Mouse (Mus musculus) spleen, postnatal 36 days (tissue): ENCODE measurements at regions not wholly inside any gene's neighbourhood (a gene's known extent, or its start where the extent isn't known, plus 50 kb on each side); places are given as distances from the start of the nearest gene placed in this dataset.

ENCODE experiments used
- DNase-seq, 2 experiments: peaks; one replicate each; pipeline ENCODE4 v3.0.0; 2022; ENCODE audit warnings: low spot score in 2 of 2, mixed read lengths in 1 of 2

DNA sequence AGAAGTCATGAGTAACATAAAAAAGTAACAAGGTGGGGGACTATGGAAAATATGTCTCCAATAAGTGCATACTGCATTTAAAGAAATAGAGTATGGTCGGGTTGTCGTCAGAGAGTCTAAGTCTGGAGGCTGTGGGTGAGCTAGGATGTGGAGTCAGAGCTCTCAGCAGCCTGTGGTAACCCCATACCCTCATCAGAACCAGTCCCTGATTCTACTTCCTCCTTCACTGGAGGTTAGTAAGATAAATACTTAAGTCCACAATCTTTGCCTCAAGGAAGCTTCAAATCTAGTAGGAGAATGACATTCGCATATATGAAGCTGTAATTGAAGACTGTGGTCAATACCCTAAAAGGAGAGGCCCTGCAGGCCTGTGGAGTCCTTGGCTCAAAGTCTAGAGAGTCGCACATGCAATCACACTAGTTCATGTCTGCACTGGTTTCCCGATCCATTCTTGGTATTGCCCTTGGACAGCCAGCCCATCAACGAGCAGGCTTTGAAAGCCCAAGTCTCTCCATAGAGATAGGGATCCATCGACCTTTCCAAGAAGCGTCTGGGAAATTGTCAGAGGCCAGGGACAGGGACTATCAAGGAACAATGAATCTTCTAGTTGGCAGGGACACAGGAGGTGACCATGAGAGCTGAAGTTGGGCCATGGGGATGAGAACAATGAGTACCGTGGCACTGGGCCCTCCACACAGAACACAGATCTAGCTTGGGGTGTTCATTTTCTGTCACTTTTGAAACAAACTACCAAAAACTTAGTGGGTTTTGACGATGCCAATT is 200.3 kb downstream of the Zfp36l1 start:
- DNase-seq, result no peak

DNA sequence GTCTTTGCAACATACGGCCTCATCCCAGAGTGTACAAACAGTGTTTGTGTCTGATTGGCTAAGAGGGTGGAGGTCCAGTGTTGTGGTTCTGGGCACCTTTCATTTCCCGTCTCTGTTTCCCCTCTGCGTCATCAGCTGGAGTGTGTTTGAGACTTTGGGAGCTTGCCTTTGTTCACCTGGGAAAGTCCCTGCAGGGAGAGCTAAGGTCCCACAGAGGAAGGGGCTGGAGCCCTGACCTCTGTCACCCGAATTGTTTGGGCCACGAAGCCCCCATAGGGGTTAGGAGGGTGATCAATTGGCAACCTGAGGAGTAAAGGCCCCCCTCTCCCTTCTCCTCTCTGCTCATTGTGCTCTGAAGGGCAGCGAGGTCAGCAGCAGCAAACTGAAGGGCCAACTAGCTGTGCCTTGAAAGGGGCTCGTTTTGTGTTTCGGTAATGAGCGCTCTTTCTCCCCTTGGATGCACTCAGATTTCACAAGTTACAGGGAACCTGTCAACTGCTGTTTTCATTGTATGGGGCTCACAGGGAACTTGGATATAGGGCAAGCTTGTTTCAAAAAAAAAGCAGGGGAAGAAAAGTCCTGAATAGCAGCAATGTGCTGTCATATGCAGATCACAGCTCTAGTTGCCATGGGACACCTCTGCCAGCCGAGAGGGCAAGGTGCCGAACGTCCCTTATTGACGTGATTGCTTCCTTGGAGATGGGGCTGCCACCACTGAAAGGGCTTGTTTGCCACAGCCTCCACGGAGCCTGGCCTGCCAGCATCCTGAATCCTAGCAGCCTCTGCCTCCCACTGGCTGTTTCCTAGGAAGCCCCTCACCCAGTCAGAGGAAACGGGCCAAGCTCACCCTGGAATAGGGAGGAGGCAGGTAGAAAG is 201.7 kb downstream of the Zfp36l1 start:
- DNase-seq, result no peak

DNA sequence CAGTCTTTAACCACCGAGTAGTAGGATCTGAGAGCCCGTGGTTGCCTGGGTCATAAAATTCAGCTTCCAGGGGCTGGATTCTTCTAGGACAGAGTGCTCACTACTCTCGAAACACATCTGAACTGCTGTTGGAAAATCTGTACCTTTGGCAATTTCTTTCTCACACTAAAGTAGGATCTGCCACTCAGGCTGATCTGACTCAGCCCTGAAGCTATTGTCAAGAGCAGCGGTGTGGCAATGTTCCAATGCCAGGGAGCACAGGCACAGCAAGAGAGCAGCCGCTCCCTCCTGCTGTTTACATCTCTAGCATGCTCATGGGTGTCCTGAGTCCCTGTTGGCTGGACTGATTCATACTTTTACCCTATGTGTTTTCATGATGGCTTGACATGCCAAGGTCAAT is 205.2 kb downstream of the Zfp36l1 start:
- no peak for DNase-seq

DNA sequence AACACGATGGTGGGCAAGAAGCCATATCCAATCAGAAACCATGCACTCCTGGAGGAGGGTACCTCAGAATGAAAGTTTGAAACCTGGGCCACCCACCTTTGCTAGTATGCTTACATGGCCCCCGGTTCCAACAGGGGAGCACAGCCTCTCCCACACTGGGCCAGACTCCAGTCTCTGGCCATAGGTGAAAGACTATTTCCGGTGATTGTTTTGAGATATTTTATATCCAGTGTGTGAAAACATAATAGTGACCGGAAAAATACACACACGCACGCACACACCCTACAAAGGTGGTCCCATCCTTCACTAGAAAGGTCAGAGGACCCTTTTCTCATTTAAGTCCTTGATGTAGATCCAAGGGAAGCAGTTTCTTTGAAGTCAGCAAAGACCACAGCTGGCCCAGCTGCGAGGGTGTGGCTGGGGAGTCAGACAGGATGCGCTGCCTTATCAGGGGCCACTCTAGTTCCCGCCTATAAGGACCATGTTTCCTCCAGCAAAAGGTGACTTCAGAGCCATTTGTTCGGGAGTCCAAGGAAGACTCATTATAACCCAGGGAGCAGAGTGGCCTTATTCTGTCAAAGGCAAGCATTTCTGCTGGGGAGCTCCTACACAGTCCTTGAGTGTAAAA is 206.0 kb downstream of the Zfp36l1 start:
- peak in 1 of 2 experiments; percentile 24 for DNase-seq

GRCm38 (mm10) chr12:79905828-79906737 is 206.7 kb downstream of the Zfp36l1 start:
- no peak for DNase-seq

DNA sequence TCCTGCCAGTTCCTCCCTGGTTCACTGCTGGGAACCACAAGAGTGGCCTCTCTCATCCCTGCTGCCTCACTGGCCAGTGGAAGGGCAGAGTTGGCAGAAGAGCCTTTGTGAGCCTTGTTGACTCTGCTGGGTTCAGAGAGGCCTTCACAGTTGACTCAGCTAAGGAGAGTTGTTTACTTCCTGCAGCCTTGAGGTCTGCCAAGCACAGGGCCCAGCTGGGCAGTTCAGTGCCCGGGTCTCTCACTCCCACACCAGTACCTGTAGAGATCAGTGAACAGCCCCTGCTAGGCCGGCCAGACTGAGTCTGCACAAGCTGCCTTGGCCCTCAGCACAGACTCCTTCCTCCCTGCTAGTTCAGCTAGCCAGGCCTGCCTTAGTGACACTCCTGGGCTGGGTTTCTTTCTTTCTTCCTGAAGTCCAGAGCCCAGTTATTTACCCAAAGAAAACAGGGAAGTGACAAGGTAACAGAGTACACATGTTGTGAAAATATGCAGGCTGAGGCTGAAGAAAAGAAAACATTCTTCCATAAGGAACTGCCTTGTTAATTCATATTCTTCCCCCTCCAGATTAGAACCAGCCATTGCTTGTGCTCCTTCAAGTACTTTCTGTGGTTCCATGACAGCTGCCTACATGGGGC is 207.8 kb downstream of the Zfp36l1 start:
- no peak for DNase-seq

GRCm38 (mm10) chr12:79902761-79903160 is 210.1 kb downstream of the Zfp36l1 start:
- no peak for DNase-seq

- DNase-seq, result no peak
These were observed 210.7 kb downstream of the Zfp36l1 start for GRCm38 (mm10) chr12:79902163-79902562.

DNA sequence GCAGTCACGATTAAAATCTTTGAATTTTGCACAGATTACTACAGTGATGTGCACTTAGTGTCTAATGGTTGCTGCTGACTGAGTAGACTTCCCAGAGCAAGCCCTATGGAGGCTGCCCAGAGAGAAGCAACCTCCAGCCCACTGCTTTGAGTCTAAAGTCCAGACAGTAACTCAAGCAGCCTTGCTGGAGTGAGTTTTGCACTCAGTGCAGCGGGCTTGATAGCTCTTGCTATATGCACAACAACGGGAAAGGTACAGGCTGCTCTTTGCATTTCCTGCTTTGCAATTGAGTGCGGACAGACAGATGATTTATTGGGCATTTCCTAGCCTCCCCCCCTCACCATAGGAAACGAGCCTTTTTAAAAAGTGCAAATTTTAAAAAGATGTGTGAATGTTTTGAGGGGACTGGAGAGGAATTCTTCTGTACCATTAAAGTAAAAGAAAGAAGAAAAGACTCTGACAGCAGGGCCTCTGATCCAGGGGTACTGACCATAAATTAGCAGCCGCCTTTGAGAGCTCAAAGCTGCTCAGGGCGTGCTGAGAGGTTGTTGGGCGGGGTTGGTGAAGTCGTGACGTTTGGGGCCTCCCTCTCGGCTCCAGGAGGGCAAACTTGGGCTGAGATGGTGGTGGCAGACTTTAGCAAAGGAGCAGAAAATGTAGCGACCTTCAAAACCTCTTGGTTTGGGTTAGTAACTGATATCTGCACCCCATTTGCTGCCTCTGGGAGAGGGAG is 214.4 kb downstream of the Zfp36l1 start:
- DNase-seq, result no peak

DNA sequence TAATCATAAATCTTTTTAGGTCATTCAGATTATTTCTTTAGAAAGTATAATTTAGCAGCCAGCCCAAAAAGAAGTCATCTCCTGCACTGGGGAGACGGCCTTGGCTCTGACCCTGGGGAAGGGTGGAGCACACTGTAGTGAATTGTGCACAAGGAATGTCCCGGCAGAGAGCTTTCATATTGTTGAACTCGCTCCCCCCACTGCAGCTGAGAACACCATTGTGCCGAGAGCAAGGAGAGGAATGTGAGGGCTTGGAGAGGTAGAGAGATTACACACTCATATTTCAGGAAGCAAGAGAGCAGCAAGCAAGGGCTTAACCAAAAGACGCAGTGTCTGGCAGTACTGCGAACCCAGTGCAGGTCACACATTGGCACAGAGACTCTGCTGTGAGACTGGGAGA is 216.8 kb downstream of the Zfp36l1 start:
- DNase-seq, result no peak

GRCm38 (mm10) chr12:79895324-79895723 is 217.5 kb downstream of the Zfp36l1 start:
- DNase-seq, result no peak

DNA sequence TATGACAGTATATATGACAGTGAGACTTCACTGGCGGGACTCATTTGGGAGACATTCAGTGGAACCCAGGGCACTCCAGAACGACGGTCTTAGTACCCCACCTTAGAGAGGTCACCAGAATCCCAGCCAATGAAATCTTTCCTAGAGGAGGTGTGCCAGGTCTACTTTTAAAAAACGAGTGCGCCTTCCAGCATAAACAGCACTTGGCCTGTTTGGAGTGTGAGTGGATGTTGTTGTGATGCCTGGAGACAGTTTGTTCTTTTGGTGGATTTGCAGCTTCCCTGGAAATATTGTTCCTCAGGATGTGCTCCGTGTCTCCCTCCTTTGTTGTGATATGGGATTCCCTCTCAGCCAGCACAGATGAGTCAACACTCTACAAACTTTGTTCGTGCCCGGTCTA is 219.9 kb downstream of the Zfp36l1 start:
- DNase-seq, result no peak

- DNase-seq, result no peak
These were observed 220.9 kb downstream of the Zfp36l1 start for GRCm38 (mm10) chr12:79891942-79892341.

DNA sequence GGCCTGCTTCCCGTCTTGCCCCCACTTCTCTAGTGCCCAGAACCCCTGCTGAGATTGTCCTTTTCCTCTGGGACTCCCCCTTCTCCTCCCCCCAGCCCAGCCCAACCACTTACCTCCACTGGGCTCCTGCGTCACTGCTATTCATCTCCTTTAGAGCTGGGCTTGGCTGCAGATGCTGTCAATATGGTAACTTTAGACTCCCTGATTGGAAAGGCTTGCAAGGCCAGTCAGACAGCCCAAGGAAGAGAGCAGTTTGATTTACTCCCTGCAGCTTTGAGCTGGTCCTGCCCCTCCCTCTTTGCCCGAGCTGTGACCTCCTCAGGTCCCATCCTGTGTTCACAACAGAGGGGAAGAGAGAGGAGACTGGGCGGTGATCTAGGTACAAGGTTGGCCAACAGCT is 221.9 kb downstream of the Zfp36l1 start:
- no peak for DNase-seq

DNA sequence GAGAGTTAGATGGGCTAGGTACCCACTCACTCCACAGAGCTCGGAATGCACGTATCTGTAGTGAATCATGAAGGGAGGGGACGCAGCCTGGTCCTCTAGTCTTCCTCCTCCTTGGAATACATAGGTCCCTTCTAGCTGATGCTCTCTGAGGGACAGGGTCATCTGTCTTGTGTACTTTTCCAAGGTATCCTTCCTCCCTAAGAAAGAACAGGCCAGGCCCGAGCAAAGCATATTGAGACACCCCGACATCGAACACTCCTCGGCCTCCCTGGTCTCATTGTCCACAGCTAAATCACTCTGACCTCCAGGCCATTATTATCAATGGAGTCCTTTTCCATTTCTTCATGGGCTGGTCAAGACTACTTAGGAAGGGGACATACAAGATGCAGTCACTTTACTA is 222.5 kb downstream of the Zfp36l1 start:
- no peak for DNase-seq

DNA sequence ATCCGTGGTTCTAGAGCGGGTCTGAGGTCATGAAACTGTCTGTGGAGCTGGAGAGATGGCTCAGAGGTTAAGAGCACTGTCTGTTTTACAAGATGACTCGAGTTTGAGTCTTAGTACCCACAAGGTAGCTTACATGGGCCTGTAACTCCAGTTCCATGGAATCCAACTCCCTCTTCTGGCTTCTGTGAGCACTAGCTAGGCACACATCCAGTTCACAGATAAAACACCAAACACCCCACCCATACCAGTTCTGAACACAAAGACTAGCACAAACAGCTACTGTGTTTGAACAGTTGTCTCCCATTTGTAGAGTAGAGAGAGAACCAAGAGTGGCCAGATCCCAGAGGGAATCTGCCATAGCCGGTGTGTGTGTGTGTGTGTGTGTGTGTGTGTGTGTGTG is 224.0 kb downstream of the Zfp36l1 start:
- no peak for DNase-seq

DNA sequence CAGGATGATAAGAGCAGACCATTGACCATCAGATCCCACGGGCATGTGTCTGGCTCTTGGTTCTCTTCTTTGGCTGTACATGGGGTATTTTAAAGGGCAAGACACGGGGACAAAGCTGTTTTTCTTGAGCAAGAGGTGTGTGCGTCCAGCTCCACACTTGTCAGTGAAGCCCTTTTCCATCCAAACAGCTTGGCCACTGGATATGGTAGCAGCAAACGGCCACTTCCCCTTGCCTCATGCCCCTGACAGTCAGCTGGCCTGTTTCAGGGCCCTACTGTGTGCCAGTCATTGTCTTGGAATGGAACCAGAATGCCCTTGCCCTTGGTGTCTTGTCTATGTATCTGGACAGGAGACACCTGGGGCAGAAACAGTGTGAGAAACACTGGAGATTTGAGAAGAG is 224.7 kb downstream of the Zfp36l1 start:
- DNase-seq, result no peak

DNA sequence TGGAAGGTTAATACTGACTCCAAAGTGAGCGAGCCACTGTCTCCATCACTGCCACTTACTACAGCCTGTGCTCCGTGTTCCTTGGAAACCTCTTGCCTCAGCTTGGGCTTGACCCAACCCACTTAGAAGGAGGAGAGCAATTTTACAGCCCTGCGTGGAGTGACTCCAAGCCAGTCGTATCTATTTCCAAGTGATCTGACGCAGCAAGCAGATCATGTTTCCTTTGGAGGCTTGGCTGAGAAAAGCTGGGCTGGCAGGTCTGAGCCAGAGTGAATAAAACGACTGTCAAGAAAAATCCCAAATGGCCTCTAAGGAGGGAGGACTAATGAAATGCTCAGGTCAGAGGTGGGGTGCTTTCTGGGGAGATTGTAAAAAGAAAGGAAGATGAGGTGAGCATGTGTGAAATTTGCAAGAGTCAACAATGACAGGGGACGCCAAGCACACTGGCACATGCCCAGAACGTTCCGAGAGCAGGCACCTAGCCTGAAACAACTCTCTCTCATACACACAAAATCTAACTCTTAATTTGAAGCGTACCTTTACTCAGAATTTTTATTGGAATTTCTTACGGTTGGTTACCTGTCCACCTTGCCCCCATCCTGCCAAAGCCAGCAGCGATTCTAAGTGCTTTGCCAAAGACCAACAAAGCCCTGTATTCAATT is 225.5 kb downstream of the Zfp36l1 start:
- no peak for DNase-seq

DNA sequence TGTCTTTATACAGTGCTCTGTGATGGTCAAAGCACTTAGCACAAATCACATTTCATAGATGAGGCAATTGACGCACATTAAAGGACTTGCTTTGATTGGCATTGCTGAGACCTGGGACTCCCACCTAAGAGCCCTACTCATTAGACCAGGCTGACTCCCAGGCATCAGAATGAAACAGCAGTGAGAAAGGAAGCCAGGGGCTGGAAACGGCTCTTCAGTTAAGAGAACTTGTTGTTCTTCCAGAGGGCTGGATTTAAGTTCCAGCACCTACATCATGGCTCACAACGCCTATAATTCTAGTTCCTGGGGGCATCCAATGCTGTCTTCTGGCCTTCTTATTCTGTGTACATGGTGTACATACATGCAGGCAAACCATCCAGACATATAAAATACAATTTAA is 226.3 kb downstream of the Zfp36l1 start:
- DNase-seq, result no peak

DNA sequence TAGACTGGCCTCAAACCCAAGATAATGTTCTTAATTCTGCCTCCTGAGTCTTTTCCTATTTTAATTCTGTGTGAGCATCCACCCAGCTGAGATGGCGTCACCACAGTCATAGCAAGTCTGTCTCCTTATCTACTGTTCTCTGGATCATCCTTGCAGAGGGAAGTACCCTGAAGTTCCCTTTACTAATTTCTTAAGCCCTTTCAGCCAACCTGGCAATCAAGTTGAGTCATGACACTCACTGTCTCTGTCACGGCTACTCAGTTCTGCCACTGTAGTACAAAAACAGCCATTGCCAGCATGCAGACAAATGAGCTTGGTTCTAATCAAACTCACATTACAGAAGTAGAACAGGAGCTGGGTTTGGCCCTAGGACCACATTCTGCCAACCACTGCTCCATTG is 227.5 kb downstream of the Zfp36l1 start:
- DNase-seq, result no peak
